Mouse (Mus musculus): ENCODE results near the gene Nckap5l.

- TF ChIP-seq CTCF (IDR thresholded peaks at IDR 0.05; ENCODE audit: low read depth, low read length): no peak
- TF ChIP-seq POLR2A (IDR thresholded peaks at IDR 0.05; ENCODE audit: insufficient read depth, low read length): no peak
These were observed 25.6 kb downstream of the Nckap5l start for GRCm38 (mm10) chr15:99431967-99432366.

Data from ES-Bruce4 (cell line).